Mouse (Mus musculus) CH12.LX (cell line): Measurements from ENCODE around the gene Rrm2. TPM values are rescaled to one million over a fixed set of nuclear protein-coding genes. Genes with fewer than 3 reads are reported as not detected.

ENCODE experiments used
- DNase-seq: peaks from one replicate; pipeline ENCODE4 v3.0.0-alpha.2; 2013; ENCODE audit errors: extremely low read depth
- H3K27ac ChIP-seq: 2 replicates; pipeline ENCODE4 v1.5.1; 2012; ENCODE audit warnings: low read depth, mild to moderate bottlenecking, control low read depth, moderate library complexity; ENCODE audit not compliant: insufficient read depth
- H3K27me3 ChIP-seq: replicated peaks from 2 replicates; pipeline ENCODE3; 2012; ENCODE audit warnings: inconsistent platforms
- H3K36me3 ChIP-seq, 2 experiments: replicated peaks in 1 of 2; 2 replicates each; pipeline versions ENCODE3 to v1.6.1; 2012; ENCODE audit warnings: inconsistent platforms in 1 of 2, low read length in 1 of 2, mild to moderate bottlenecking in 1 of 2, mixed read lengths in 1 of 2, moderate library complexity in 1 of 2; ENCODE audit not compliant: control insufficient read depth in 1 of 2, insufficient read depth in 1 of 2
- H3K4me1 ChIP-seq, 2 experiments: 2 replicates each; pipeline ENCODE4 v1.6.1; 2012; ENCODE audit warnings: inconsistent platforms in 1 of 2, moderate library complexity in 1 of 2; ENCODE audit not compliant: insufficient read depth in 2 of 2, control insufficient read depth in 1 of 2
- H3K4me2 ChIP-seq: 2 replicates; pipeline ENCODE4 v1.6.1; 2012; ENCODE audit warnings: low read depth, mild to moderate bottlenecking, control low read depth; ENCODE audit not compliant: poor library complexity, insufficient read depth, severe bottlenecking
- H3K4me3 ChIP-seq, 3 experiments: fragments of 150-350 bp in 1 of 3; sonication (generic) in 1 of 3; replicated peaks in 1 of 3; 2 replicates each; pipeline versions ENCODE3 to v1.5.1; 2011 to 2012; ENCODE audit warnings: low read depth in 2 of 3, low read length in 2 of 3, mild to moderate bottlenecking in 2 of 3, moderate library complexity in 2 of 3, control low read depth in 1 of 3, improper control_type of control experiment in 1 of 3, inconsistent platforms in 1 of 3, mixed read lengths in 1 of 3; ENCODE audit not compliant: poor library complexity in 1 of 3
- H3K79me2 ChIP-seq: replicated peaks from 2 replicates; pipeline ENCODE4 v1.6.1; 2012; ENCODE audit warnings: mild to moderate bottlenecking, moderate library complexity; ENCODE audit not compliant: control insufficient read depth, poor library complexity, insufficient read depth, severe bottlenecking; ENCODE audit errors: extremely low read depth
- H3K9ac ChIP-seq: 2 replicates; pipeline ENCODE4 v1.6.1; 2012; ENCODE audit warnings: low read depth, mild to moderate bottlenecking, control low read depth, moderate library complexity; ENCODE audit not compliant: insufficient read depth
- H3K9me3 ChIP-seq: replicated peaks from 2 replicates; pipeline ENCODE3; 2012; ENCODE audit warnings: low read length, inconsistent platforms, mixed read lengths
- CHD1 ChIP-seq: IDR thresholded peaks from 2 replicates; pipeline ENCODE4 v1.6.1; 2012; ENCODE audit warnings: low read depth, low read length, improper control_type of control experiment, inconsistent platforms
- CHD2 ChIP-seq: IDR thresholded peaks from 2 replicates; pipeline ENCODE4 v1.6.1; 2011; ENCODE audit warnings: low read length, improper control_type of control experiment
- E2F4 ChIP-seq: IDR thresholded peaks from 2 replicates; pipeline ENCODE4 v1.6.1; 2011; ENCODE audit warnings: low read depth, low read length, improper control_type of control experiment; ENCODE audit not compliant: insufficient replicate concordance
- ELF1 ChIP-seq: IDR thresholded peaks from 2 replicates; pipeline ENCODE4 v1.6.1; 2014; ENCODE audit warnings: low read depth, mild to moderate bottlenecking, inconsistent platforms, low read length, improper control_type of control experiment
- EP300 ChIP-seq: IDR thresholded peaks from 2 replicates; pipeline ENCODE4 v1.6.1; 2011; ENCODE audit warnings: low read length, improper control_type of control experiment
- ETS1 ChIP-seq: conservative IDR thresholded peaks from 2 replicates; pipeline ENCODE4 v1.6.1; 2012; ENCODE audit warnings: low read depth, mild to moderate bottlenecking, inconsistent platforms, low read length, improper control_type of control experiment, moderate library complexity
- JUN ChIP-seq: IDR thresholded peaks from 2 replicates; pipeline ENCODE4 v1.6.1; 2011; ENCODE audit warnings: low read depth, mild to moderate bottlenecking, low read length, improper control_type of control experiment, moderate library complexity; ENCODE audit not compliant: insufficient read depth
- KAT2A ChIP-seq: IDR thresholded peaks from 2 replicates; pipeline ENCODE4 v1.6.1; 2012; ENCODE audit warnings: low read length, improper control_type of control experiment, inconsistent platforms; ENCODE audit not compliant: insufficient replicate concordance
- MEF2A ChIP-seq: IDR thresholded peaks from 2 replicates; pipeline ENCODE4 v1.6.1; 2014; ENCODE audit warnings: low read depth, mild to moderate bottlenecking, inconsistent platforms, low read length, improper control_type of control experiment, borderline replicate concordance
- MXI1 ChIP-seq: IDR thresholded peaks from 2 replicates; pipeline ENCODE4 v1.6.1; 2011; ENCODE audit warnings: mild to moderate bottlenecking, low read depth, low read length, improper control_type of control experiment
- MYC ChIP-seq: IDR thresholded peaks from 2 replicates; pipeline ENCODE4 v1.6.1; 2011; ENCODE audit warnings: low read depth, mild to moderate bottlenecking, improper control_type of control experiment, low read length
- NELFE ChIP-seq: IDR thresholded peaks from 2 replicates; pipeline ENCODE4 v1.6.1; 2011; ENCODE audit warnings: low read depth, low read length, improper control_type of control experiment
- NRF1 ChIP-seq: IDR thresholded peaks from 2 replicates; pipeline ENCODE4 v1.6.1; 2014; ENCODE audit warnings: low read depth, mild to moderate bottlenecking, inconsistent platforms, low read length, improper control_type of control experiment, moderate library complexity
- PAX5 ChIP-seq: IDR thresholded peaks from 2 replicates; pipeline ENCODE4 v1.6.1; 2012; ENCODE audit warnings: low read length, inconsistent platforms, mixed read lengths
- POLR2AphosphoS2 ChIP-seq: IDR thresholded peaks from 2 replicates; pipeline ENCODE4 v1.6.1; 2011; ENCODE audit warnings: low read depth, low read length, improper control_type of control experiment
- SIN3A ChIP-seq: IDR thresholded peaks from 2 replicates; pipeline ENCODE4 v1.6.1; 2012; ENCODE audit warnings: low read length, improper control_type of control experiment, inconsistent platforms
- SMC3 ChIP-seq: IDR thresholded peaks from 2 replicates; pipeline ENCODE4 v1.6.1; 2011; ENCODE audit warnings: low read depth, low read length, improper control_type of control experiment
- TCF12 ChIP-seq: IDR thresholded peaks from 2 replicates; pipeline ENCODE4 v1.6.1; 2014; ENCODE audit warnings: low read depth, mild to moderate bottlenecking, inconsistent platforms, low read length, improper control_type of control experiment
- UBTF ChIP-seq: IDR thresholded peaks from 2 replicates; pipeline ENCODE4 v1.6.1; 2012; ENCODE audit warnings: low read depth, mild to moderate bottlenecking, inconsistent platforms, low read length, improper control_type of control experiment, moderate library complexity
- ZMIZ1 ChIP-seq: IDR thresholded peaks from 2 replicates; pipeline ENCODE4 v1.6.1; 2012; ENCODE audit warnings: low read depth, mild to moderate bottlenecking, inconsistent platforms, low read length, improper control_type of control experiment
- ZNF384 ChIP-seq: IDR thresholded peaks from 2 replicates; pipeline ENCODE4 v1.6.1; 2012; ENCODE audit warnings: low read depth, low read length, improper control_type of control experiment, inconsistent platforms
- dilution Hi-C: fragments of 300-500 bp; cut with MboI; formaldehyde crosslinking; loops from 2 replicates; pipeline ENCODE4 v1.14.3; 2020; ENCODE audit warnings: low sequenced_read_pairs; ENCODE audit not compliant: extremely low pct_unique_long_range_greater_than_20kb, extremely low pct_ligation_motif_present
- in situ Hi-C: fragments of 300-500 bp; cut with MboI; formaldehyde crosslinking; loops from 3 replicates; pipeline ENCODE4 v1.14.3; 2019; ENCODE audit warnings: low sequenced_read_pairs, low pct_ligation_motif_present, low pct_unique_long_range_greater_than_20kb, mixed read lengths
- polyA plus RNA-seq: library from polyadenylated mRNA; unstranded; fragments of >175 nt; gene quantifications from 2 replicates; pipeline ENCODE4 v1.2.1, GENCODE M21; 2012; ENCODE audit warnings: low read depth; ENCODE audit not compliant: insufficient read length
- total RNA-seq, 2 experiments: library from RNA; depleted of rRNA; stranded (reverse); fragments of 300-350 nt in 1 of 2; fragments of >200 nt in 1 of 2; gene quantifications; 2 replicates each; pipeline ENCODE4 v1.2.3; 2012 to 2014

The Rrm2 gene
- total and polyA plus RNA-seq, 3 experiments: 89.0 to 214 (median 180) TPM

DNA sequence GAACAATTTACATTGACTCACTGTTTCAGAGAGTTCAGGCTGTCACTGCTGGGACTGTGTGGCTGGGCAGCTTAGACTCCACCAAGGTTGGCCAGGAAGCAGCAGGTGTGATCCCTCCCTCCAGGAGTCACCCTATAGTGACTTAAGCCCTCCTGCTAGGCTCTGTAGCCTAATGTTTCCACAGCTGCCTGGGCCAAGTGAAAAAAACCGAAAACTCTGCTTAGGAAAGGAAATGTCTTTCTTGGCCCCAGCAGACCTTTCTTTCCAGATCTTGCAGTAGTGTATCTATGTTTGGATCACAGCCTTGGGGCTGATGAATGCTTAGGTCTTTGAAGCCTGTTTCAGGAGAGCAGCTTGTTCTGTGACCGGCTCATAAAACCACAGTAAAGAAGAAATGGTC, 15.4 kb downstream of the Rrm2 start:
- no peak for DNase-seq
- Histone ChIP-seq H3K36me3 (peaks cover 0 to 5% of the 10 kb centered on the region in 2 experiments), H3K4me1 (no peaks in the 10 kb centered on the region), H3K79me2 (no peaks in the 10 kb centered on the region), H3K4me3 (no peak overlapping the region), H3K4me2 (no peak overlapping the region), H3K27me3 (no peaks in the 10 kb centered on the region), H3K9ac (no peak overlapping the region), H3K27ac (no peak overlapping the region)
- dilution Hi-C loops (no loop called here), in situ Hi-C loops (no loop called here)
- TF ChIP-seq NRF1 (no peak), ETS1 (no peak), CHD2 (no peak), ELF1 (no peak), KAT2A (no peak), SIN3A (no peak)
- TF ChIP-seq, all 38 proteins: peak for 0
- H3K9me3 ChIP-seq: no peaks in the 10 kb centered on the region

DNA sequence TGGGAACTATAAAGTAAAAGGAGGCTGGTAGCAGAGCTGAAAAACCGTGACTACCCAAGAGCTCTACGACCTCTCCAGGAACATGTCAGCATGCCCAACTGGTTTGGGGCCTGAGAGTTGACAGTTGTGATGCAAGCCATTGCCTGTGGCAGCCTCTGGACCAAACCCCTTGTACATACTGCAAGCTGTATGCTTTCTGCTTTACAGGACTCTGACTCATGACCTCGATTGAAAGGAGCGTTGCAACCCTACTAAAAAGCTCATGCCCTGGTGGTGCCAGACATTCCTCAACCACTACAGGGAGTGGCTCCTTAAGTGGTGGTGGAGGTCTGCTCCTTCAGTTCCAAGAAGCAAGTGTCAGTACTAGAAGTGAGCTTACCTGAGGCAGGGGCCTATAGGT, 15.8 kb downstream of the Rrm2 start:
- Histone ChIP-seq H3K36me3 (peaks cover 0 to 2% of the 10 kb centered on the region in 2 experiments), H3K79me2 (no peaks in the 10 kb centered on the region), H3K9ac (no peak overlapping the region), H3K9me3 (no peaks in the 10 kb centered on the region), H3K4me3 (no peak overlapping the region), H3K4me2 (no peak overlapping the region), H3K4me1 (no peaks in the 10 kb centered on the region), H3K27ac (no peak overlapping the region)
- no peak for DNase-seq
- in situ Hi-C loops (no loop called here), dilution Hi-C loops (no loop called here)
- TF ChIP-seq CHD1: no peak
- no peak for TF ChIP-seq MYC
- no peak for TF ChIP-seq MEF2A
- TF ChIP-seq ZNF384: no peak
- no peak for TF ChIP-seq ZMIZ1
- TF ChIP-seq TCF12: no peak
- no peak for TF ChIP-seq ELF1
- TF ChIP-seq CHD2: no peak
- no peak for TF ChIP-seq NELFE
- TF ChIP-seq POLR2AphosphoS2: no peak
- TF ChIP-seq MXI1: no peak
- TF ChIP-seq SIN3A: no peak
- TF ChIP-seq EP300: no peak
- TF ChIP-seq E2F4: no peak
- no peak for TF ChIP-seq PAX5
- no peak for TF ChIP-seq SMC3
- no peak for TF ChIP-seq KAT2A
- TF ChIP-seq UBTF: no peak
- TF ChIP-seq JUN: no peak
- TF ChIP-seq, all 38 proteins: peak for 0
- H3K27me3 ChIP-seq: no peaks in the 10 kb centered on the region
